Mouse (Mus musculus): ENCODE measurements around the gene Ahsa1.

DNA sequence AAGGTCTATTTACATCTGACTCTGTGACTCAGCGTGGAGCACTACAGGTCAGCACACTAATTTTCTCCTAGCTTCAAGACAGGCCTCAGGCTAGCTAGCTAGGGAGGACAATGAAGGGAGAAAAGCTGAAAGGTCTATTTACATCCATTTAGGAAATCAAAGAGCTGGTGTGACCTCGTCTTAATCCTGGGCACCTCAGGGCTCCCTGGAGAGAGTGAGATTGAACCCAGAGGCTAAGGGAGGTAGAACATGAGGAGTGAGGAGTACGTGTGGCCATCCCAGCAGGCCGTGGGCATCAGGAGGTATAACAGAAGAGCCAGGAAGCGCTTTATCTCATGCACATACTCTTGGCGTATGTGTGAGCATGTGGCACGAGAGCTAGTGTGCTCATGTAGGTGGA, 17.4 kb downstream of the Ahsa1 start:
- TF ChIP-seq CTCF (IDR thresholded peaks at IDR 0.05; ENCODE audit: borderline replicate concordance, control insufficient read depth, extremely low read depth, insufficient read depth, low read length, poor library complexity) (no peak), POLR2A (IDR thresholded peaks at IDR 0.05; ENCODE audit: control insufficient read depth, extremely low read depth, insufficient read depth, low read length, poor library complexity) (no peak)

Data from thymus, adult 2 months (tissue).